Mouse (Mus musculus) forebrain, postnatal 0 days (tissue): ENCODE measurements around the gene Bpnt1. TPM values are rescaled to one million over a fixed set of nuclear protein-coding genes. Genes with fewer than 3 reads are reported as not detected.
A peak's percentile ranks its signal among the peaks of the same experiment; 100 is the strongest.

Source experiments
- ATAC-seq: fragments of 200-750 bp; cut with Nextera tagmentation; 2 replicates; pipeline ENCODE4 v1.8.0; 2017; ENCODE audit warnings: mild to moderate bottlenecking, moderate library complexity
- DNase-seq: peaks from one replicate; pipeline ENCODE4 v3.0.0-alpha.2; 2015
- H3K27ac ChIP-seq: fragments of 300-500 bp; sonication (generic); 2 replicates; pipeline ENCODE4 v1.5.1; 2014; ENCODE audit warnings: low read depth, mild to moderate bottlenecking, antibody characterized with exemption, low read length, moderate library complexity, mixed read lengths
- H3K27me3 ChIP-seq: fragments of 300-500 bp; sonication (generic); 2 replicates; pipeline ENCODE4 v1.6.1; 2014; ENCODE audit warnings: mild to moderate bottlenecking, low read length, mixed read lengths; ENCODE audit not compliant: insufficient read depth
- H3K36me3 ChIP-seq: fragments of 300-500 bp; sonication (generic); 2 replicates; pipeline ENCODE4 v1.6.1; 2014; ENCODE audit warnings: mild to moderate bottlenecking, moderate library complexity; ENCODE audit not compliant: insufficient read depth
- H3K4me1 ChIP-seq: fragments of 300-500 bp; sonication (generic); 2 replicates; pipeline ENCODE4 v1.6.1; 2014; ENCODE audit warnings: antibody characterized with exemption; ENCODE audit not compliant: insufficient read depth
- H3K4me2 ChIP-seq: fragments of 300-500 bp; sonication (generic); 2 replicates; pipeline ENCODE4 v1.6.1; 2014; ENCODE audit warnings: low read depth, mild to moderate bottlenecking, moderate library complexity
- H3K4me3 ChIP-seq: fragments of 300-500 bp; sonication (generic); 2 replicates; pipeline ENCODE4 v1.5.1; 2014; ENCODE audit warnings: low read depth, low read length, mixed read lengths
- H3K9ac ChIP-seq: fragments of 300-500 bp; sonication (generic); 2 replicates; pipeline ENCODE4 v1.6.1; 2014; ENCODE audit warnings: mild to moderate bottlenecking
- H3K9me3 ChIP-seq: fragments of 300-500 bp; sonication (generic); 2 replicates; pipeline ENCODE4 v1.6.1; 2016; ENCODE audit warnings: low read length
- CTCF ChIP-seq: sonication (generic); IDR thresholded peaks from 2 replicates; pipeline ENCODE4 v1.5.1; 2016; ENCODE audit warnings: antibody characterized with exemption, control low read depth, low read depth
- WGBS: fragments of 180-500 bp; shearing (Covaris S2); extraction: QIAGEN DNeasy Blood & Tissue Kit; methylation state at CpG from one replicate; pipeline ENCODE4 v1.1.7; 2014; 5-methylcytosine and 5-hydroxymethylcytosine counted together
- polyA plus RNA-seq: library from polyadenylated mRNA; unstranded; fragments of >200 nt; fragmentation: Nextera tagmentation; extraction: Ambion mirVana; gene quantifications from 2 replicates; pipeline ENCODE4 v1.2.1, GENCODE M21; 2015
- total RNA-seq: library from RNA; depleted of rRNA; stranded (reverse); fragments of >200 nt; gene quantifications from 2 replicates; pipeline ENCODE4 v1.2.3, GENCODE M21; 2014

Bpnt1 gene
- total and polyA plus RNA-seq, 2 experiments from 2014 or later = 48.4 to 75.0 TPM

DNA sequence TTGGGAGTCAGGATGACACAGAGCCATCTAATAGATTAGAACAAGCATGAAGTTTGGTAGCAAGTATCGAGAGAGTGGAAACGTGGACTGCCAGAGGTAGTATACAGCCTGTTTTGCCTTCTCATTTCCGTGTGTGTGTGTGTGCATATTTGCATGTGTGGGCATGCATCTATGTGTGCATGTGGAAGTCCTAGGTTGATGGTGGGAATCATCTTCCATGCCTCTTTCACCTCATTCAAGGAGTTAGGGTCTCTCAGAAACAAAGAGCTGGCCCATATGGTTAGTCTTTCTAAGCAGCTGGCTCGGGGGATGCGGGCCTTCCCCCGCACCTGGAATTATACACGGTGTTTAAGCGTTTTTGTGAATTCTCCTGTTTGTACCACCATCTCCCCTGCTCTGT, 2.1 kb upstream of the Bpnt1 start:
- Histone ChIP-seq H3K36me3 (peaks cover 16% of the 10 kb centered on the region), H3K27ac (no peak overlapping the region), H3K4me3 (no peak overlapping the region), H3K4me2 (peak overlapping the region; percentile 76), H3K9ac (no peak overlapping the region), H3K27me3 (no peaks in the 10 kb centered on the region), H3K9me3 (no peaks in the 10 kb centered on the region), H3K4me1 (peaks cover 20% of the 10 kb centered on the region)
- TF ChIP-seq CTCF = no peak
- ATAC-seq = no peak
- no peak for DNase-seq
- 92% methylated on average over 8 of the region's 8 CpGs for WGBS

GRCm38 (mm10) chr1:185331364-185331763, 585 bp upstream of the Bpnt1 start:
- H3K9ac ChIP-seq = no peak overlapping the region
- H3K36me3 ChIP-seq = 0 out of 2 replicates have a peak, but pooled peaks cover 4% of the 10 kb centered on the region
- peaks cover 20% of the 10 kb centered on the region for H3K4me1 ChIP-seq
- H3K27ac ChIP-seq = no peak overlapping the region
- TF ChIP-seq CTCF = peak; percentile 25; the same call in 1 of the 2 replicates
- no peaks in the 10 kb centered on the region for H3K27me3 ChIP-seq
- ATAC-seq (no peak), DNase-seq (no peak)
- H3K4me2 ChIP-seq = peak overlapping the region; percentile 65
- H3K9me3 ChIP-seq = no peaks in the 10 kb centered on the region
- 51% methylated on average over 5 of the region's 5 CpGs for WGBS
- peak overlapping the region; percentile 56; the same call in 1 of the 2 replicates for H3K4me3 ChIP-seq

DNA sequence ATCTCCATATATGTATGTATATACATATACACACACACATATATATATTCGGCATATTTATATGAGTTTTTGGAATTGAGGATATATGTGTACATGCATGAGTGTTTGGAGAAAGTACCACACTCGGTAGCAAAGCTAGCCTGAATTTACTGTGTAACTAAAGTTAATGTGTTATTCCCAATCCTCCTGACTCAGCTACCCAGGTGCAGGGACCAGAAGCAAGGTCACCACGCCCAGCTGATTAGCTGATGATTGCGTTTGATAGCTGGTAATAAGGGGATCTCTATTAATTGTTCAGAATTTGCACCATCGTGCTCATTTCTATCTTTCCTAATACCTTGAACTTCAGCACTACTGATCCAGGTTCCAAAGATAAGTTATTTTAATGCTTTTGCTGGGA, 1.7 kb downstream of the Bpnt1 start:
- DNase-seq (no peak), ATAC-seq (no peak)
- Histone ChIP-seq H3K4me2 (no peak overlapping the region), H3K4me1 (peaks cover 15% of the 10 kb centered on the region; the same call in 1 of the 2 replicates), H3K9ac (no peak overlapping the region), H3K27me3 (no peaks in the 10 kb centered on the region), H3K36me3 (peaks cover 3% of the 10 kb centered on the region; the same call in 1 of the 2 replicates), H3K4me3 (no peak overlapping the region), H3K27ac (no peak overlapping the region), H3K9me3 (no peaks in the 10 kb centered on the region)
- 90% methylated on average over 5 of the region's 5 CpGs for WGBS
- TF ChIP-seq CTCF = no peak

DNA sequence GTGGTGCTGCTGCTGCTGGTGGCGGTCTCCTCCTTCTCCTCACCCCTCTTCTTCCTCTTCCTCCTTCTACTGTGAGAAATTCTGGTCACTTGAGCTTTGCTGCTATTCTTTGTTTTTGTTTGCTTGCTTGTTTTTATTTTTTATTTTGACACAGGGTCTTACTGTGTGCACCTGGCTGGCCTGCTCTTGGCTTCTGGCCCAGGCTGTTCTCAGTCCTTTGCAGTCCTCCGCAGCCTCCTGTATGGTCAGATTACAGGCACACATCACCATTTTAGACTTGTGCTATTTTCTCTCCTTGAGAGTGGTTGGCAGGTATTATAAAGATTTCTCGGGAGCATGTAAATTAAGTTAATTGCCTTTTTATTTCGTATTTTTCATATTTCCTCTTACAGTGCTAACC, 2.2 kb downstream of the Bpnt1 start:
- ATAC-seq = no peak
- peaks cover 4% of the 10 kb centered on the region; the same call in 1 of the 2 replicates for H3K36me3 ChIP-seq
- WGBS = 69% methylated on average over 4 of the region's 4 CpGs

GRCm38 (mm10) chr1:185335231-185335765, 3.3 kb downstream of the Bpnt1 start:
- Histone ChIP-seq H3K9ac (no peak overlapping the region), H3K36me3 (peaks cover 10% of the 10 kb centered on the region; the same call in 1 of the 2 replicates), H3K27ac (no peak overlapping the region), H3K4me2 (no peak overlapping the region), H3K4me3 (no peak overlapping the region), H3K9me3 (no peaks in the 10 kb centered on the region), H3K4me1 (peaks cover 7% of the 10 kb centered on the region; the same call in 1 of the 2 replicates), H3K27me3 (no peaks in the 10 kb centered on the region)
- no peak for TF ChIP-seq CTCF
- DNase-seq (no peak), ATAC-seq (no peak)
- WGBS = 67% methylated on average over 6 of the region's 6 CpGs

More for the DNA sequence above, 2.2 kb downstream of the Bpnt1 start:
- H3K4me1 ChIP-seq = peaks cover 15% of the 10 kb centered on the region; the same call in 1 of the 2 replicates
- TF ChIP-seq CTCF = no peak
- H3K27me3 ChIP-seq = no peaks in the 10 kb centered on the region
- H3K9me3 ChIP-seq = no peaks in the 10 kb centered on the region
- no peak overlapping the region for H3K27ac ChIP-seq
- no peak overlapping the region for H3K4me2 ChIP-seq
- DNase-seq = no peak
- H3K9ac ChIP-seq = no peak overlapping the region
- H3K4me3 ChIP-seq = no peak overlapping the region

GRCm38 (mm10) chr1:185336535-185336934, 4.6 kb downstream of the Bpnt1 start:
- no peak for TF ChIP-seq CTCF
- 8% methylated on average over 3 of the region's 3 CpGs for WGBS
- H3K4me1 ChIP-seq = peaks cover 7% of the 10 kb centered on the region; the same call in 1 of the 2 replicates
- H3K9me3 ChIP-seq = no peaks in the 10 kb centered on the region
- H3K9ac ChIP-seq = no peak overlapping the region
- no peak for DNase-seq
- ATAC-seq = no peak
- no peak overlapping the region for H3K27ac ChIP-seq
- H3K27me3 ChIP-seq = no peaks in the 10 kb centered on the region
- H3K4me2 ChIP-seq = no peak overlapping the region
- peaks cover 21% of the 10 kb centered on the region; the same call in 1 of the 2 replicates for H3K36me3 ChIP-seq
- no peak overlapping the region for H3K4me3 ChIP-seq

DNA sequence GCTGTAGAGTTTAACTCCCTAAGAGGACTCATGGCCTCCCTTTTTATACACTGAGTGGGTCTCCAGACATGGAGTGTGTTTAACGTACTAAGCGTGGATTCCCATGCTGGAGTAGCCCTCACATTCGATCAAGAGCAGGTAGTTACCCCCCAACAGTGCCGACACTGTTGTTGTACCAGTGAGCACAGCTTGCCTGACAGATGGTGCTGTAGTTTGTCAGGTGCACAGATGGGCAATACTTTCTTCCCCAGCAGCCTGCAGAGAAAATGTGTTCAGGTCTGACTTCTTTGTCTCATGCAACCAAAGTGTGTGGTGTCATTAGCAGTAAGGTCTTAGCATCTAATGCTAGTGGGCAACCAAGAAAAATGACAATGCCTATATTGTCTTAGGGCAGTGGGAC, 10.5 kb downstream of the Bpnt1 start:
- no peak for TF ChIP-seq CTCF
- peaks cover 52% of the 10 kb centered on the region for H3K36me3 ChIP-seq
- H3K4me3 ChIP-seq = no peak overlapping the region

More for the DNA sequence above, 10.5 kb downstream of the Bpnt1 start:
- Histone ChIP-seq H3K9ac (no peak overlapping the region), H3K27ac (no peak overlapping the region), H3K4me1 (no peaks in the 10 kb centered on the region), H3K4me2 (no peak overlapping the region), H3K9me3 (no peaks in the 10 kb centered on the region), H3K27me3 (no peaks in the 10 kb centered on the region)
- ATAC-seq = no peak
- 75% methylated on average over 4 of the region's 4 CpGs for WGBS
- peak; percentile 30 for DNase-seq
